Mouse (Mus musculus) cerebellum, adult 9-11 months (tissue): ENCODE data around the gene Srp72.
"Not testable (repeated sequence)": the region's sequence is repeated elsewhere in the genome, so short reads cannot be mapped to it uniquely, and the experiment has no call there.

ENCODE experiments used
- DNase-seq: peaks from one replicate; pipeline ENCODE4 v3.0.0; 2022

The Srp72 gene

GRCm38 (mm10) chr5:76969250-76969649 lies 5.2 kb upstream of the Srp72 start:
- DNase-seq: no peak

GRCm38 (mm10) chr5:76971115-76971514 lies 3.4 kb upstream of the Srp72 start:
- DNase-seq: not testable (repeated sequence)

GRCm38 (mm10) chr5:76973488-76973887 lies 995 bp upstream of the Srp72 start:
- no peak for DNase-seq

- no peak for DNase-seq
Observed at GRCm38 (mm10) chr5:76974207-76974553, 303 bp upstream of the Srp72 start.

- peak; percentile 18 for DNase-seq
Observed at GRCm38 (mm10) chr5:76975736-76976135, 1.3 kb downstream of the Srp72 start.

GRCm38 (mm10) chr5:76984015-76984414 lies 9.5 kb downstream of the Srp72 start:
- DNase-seq: no peak

- no peak for DNase-seq
Observed at GRCm38 (mm10) chr5:76990789-76991188, 16.3 kb downstream of the Srp72 start.

GRCm38 (mm10) chr5:76993174-76993814 lies 18.8 kb downstream of the Srp72 start:
- DNase-seq: no peak

- no peak for DNase-seq
Observed at GRCm38 (mm10) chr5:76998416-76998815, 23.9 kb downstream of the Srp72 start.

GRCm38 (mm10) chr5:77001192-77001591 lies 26.7 kb downstream of the Srp72 start:
- no peak for DNase-seq

GRCm38 (mm10) chr5:77004051-77004821 lies 29.8 kb downstream of the Srp72 start, which contains the start of gene Arl9:
Gene Arl9, plus strand, starts transcription at chr5:77004055.
- no peak for DNase-seq

- DNase-seq: no peak
Observed at GRCm38 (mm10) chr5:77010352-77010751, 35.9 kb downstream of the Srp72 start.

- no peak for DNase-seq
Observed at GRCm38 (mm10) chr5:77011082-77011481, 36.6 kb downstream of the Srp72 start.

GRCm38 (mm10) chr5:77013171-77013570 lies 38.7 kb downstream of the Srp72 start:
- no peak for DNase-seq

GRCm38 (mm10) chr5:77015544-77016482 lies 41.3 kb downstream of the Srp72 start, which contains the start of gene Thegl:
Gene Thegl, plus strand, starts transcription at chr5:77016023.
- DNase-seq: peak; percentile 48

GRCm38 (mm10) chr5:77028034-77028433 lies 53.6 kb downstream of the Srp72 start:
- DNase-seq: no peak

GRCm38 (mm10) chr5:77029735-77030134 lies 55.3 kb downstream of the Srp72 start:
- no peak for DNase-seq

- not testable (repeated sequence) for DNase-seq
Observed at GRCm38 (mm10) chr5:77035101-77035500, 60.6 kb downstream of the Srp72 start.

GRCm38 (mm10) chr5:77038451-77038850 lies 64.0 kb downstream of the Srp72 start:
- DNase-seq: no peak

GRCm38 (mm10) chr5:77039391-77039790 lies 64.9 kb downstream of the Srp72 start:
- no peak for DNase-seq

GRCm38 (mm10) chr5:77044362-77044761 lies 69.9 kb downstream of the Srp72 start:
- no peak for DNase-seq
